Mouse (Mus musculus) right cerebral cortex, adult 18-20 months (tissue): ENCODE measurements around the gene 6030468B19Rik.
"Not testable (repeated sequence)": the region's sequence is repeated elsewhere in the genome, so short reads cannot be mapped to it uniquely, and the experiment has no call there.

ENCODE experiments used
- DNase-seq: peaks from one replicate; pipeline ENCODE4 v3.0.0; 2022; ENCODE audit warnings: mixed read lengths

Gene 6030468B19Rik

DNA sequence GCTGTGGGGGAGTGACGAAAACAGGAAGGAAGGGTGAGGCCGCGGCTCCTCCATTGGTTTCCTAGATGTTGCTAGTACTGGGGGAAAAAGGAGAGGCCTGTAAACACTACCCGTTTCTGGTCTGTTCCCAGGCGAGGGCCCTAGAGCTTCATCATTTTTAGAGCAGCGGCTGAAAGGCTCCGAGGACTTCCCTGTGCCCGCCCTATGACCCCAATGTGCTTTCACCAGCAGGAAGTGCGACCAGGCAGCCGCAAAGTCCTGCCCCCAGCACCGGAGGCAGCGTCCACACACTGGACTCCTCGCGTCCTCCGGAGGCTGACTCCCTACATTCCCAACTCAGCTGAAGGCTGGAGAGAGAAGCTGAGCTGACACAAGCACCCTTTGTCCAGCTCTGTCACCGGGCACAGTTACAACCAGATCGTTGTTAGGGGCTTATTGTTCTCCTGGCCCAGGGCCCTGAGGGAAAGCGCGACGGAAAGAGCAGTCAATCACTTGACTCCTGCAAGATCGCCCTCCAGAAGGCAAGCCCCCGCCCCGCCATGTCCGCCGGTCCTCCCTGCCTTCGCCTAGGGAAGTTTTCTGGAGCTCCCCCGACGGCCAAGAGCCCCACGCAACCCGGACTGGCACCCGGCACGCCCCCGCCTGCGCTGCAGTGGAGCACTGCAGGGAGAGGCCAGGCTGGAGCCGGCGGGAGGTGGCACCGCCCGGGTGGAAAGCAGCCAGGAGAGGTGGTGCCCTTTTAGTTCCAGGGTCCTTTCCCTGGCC is 17.8 kb upstream of the 6030468B19Rik start:
- DNase-seq = peak; percentile 48

DNA sequence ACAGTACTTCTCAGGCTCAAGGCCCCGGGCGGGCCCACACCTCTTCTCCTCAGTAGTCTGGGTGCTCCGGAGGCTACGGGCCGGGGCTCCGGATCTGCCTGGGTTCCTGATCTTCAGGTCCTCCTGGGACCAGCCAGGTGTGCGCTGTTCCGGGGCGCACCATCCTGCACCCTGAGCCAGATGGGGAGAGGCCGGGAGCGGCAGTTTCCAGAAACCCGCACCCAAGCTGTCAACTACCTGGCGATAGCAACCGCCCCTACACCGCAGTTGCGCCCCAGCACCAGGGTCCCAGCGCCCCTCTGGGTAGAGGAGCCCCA is 17.3 kb upstream of the 6030468B19Rik start:
- DNase-seq = no peak

DNA sequence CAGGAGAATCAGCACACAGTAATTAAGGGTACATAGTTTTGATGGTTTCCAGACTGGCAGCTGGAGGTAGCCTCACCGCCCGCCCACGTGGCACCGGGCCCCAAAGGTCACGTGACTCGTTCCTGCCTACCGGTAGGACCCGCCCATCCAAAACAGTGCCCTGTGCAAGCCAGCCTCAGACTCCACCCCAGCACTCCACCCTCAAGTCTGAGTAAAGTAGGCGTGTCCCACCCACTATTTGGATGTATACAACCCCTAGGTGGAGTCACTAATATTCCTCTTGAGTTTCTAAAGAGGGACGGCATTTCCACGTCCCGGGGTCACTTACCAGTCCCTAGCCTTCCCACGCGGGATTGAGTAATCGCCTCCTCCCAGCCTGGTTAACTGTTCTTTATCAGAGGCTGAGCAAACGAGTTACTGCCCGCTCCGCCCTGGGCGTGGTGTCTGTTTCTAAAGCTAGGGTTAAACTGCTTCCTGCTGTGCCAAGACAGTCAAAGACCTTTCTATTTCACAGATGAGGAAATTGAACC is 16.8 kb upstream of the 6030468B19Rik start:
- no peak for DNase-seq

DNA sequence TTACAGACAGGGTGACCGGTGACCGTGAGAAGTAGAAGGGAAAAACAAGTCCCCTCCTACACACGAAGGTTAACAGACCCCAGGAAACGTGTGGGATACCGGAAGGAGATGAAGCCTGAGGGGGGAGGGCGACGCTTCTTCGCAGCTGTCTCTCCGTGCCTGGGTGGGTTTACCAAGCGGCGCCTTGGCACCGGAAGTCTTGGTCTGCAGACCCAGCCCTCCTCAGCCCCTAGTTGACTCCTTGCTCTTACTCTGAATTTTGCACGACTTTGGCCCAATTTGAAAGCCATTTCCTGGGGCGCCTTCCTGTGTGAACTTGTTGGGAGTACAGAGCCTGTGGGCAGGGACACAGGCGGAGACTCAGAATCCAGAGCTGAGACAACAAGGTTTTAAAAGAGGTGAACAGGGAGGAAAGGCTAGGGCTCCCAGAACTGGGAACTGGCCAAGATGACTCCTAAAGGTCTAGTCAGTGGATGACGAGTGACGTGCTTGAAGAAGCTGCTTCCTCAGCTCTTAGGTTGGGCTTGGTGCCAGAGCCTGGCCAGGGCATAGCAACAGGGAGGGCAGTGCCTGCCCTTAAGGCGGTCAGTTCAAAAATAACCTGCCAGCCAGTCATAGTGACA is 16.1 kb upstream of the 6030468B19Rik start:
- DNase-seq = no peak

DNA sequence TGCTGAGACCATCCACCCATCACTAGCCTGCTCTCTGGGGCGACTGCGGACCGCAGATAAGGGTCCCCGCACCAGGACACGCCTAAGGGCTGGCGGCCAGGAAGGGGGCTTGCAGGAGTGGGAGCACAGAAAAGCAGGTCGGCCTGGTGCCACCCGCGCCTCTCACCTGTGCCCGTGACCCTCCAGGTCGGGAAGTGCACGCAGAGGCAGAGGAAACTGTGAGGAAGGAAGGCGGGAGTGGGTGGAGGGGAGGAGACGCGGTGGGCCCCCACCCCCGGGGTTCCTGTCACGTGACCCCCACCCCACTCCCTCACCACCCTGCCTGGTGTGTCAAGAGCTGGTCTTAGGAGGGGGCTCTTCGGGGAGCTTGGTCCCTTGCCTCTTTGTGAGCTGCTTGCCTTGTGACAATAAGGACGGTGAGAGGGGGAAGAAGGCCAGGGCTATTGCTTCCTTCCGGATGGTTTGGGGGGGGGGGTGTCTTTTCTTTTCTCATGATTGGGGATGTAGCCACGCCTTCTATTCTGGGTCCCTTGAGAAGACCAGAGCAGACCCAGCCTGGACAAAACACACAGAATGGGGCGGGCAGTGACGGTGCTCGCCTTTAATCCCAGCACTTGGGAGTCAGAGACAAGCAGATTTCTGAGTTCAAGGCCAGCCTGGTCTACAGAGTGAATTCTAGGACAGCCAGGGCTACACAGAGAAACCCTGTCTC is 15.3 kb upstream of the 6030468B19Rik start, which contains the start of the genes Tmc8 and Tmc6:
Gene Tmc8, plus strand, starts transcription at position 84 of the 712 bp plus-strand sequence.
Gene Tmc6, minus strand, starts transcription at position 206 of the 712 bp plus-strand sequence.
- DNase-seq = no peak

DNA sequence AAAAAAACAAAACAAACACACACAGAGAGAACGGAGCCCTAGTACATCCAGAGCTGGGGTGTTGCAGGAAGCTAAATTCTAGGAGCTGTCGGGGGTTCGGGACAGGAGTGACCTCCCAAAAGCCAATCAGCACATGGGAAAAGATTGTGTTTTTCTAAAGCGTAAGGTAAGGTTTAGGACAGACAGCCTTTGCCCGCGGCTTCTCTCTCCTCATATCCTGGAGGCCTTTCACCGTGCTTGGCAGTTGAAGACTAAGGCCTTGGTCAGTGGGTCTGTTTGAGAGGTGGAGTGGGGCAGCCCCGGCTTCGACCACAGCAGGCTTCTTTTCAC is 14.8 kb upstream of the 6030468B19Rik start:
- DNase-seq = no peak

DNA sequence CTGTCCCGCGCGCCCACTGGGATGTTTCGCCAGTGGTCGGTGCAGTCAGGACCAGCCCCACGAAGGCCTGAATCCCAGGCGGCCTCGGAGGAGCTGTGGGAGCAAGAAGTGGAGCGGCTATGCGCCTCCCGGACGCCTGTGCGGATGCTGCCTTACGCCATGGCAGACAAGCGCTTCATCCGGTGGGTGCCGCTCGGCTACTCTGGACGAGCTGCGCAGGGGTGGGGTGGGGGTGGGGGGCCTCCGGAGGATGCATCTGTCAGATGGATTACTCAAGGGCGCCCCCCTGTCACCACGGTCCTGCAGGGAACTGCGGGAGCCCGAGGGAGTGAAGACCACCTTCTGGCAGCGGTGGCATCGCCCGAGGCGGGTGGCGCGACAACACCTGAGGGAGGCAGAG is 14.4 kb upstream of the 6030468B19Rik start:
- DNase-seq = no peak

DNA sequence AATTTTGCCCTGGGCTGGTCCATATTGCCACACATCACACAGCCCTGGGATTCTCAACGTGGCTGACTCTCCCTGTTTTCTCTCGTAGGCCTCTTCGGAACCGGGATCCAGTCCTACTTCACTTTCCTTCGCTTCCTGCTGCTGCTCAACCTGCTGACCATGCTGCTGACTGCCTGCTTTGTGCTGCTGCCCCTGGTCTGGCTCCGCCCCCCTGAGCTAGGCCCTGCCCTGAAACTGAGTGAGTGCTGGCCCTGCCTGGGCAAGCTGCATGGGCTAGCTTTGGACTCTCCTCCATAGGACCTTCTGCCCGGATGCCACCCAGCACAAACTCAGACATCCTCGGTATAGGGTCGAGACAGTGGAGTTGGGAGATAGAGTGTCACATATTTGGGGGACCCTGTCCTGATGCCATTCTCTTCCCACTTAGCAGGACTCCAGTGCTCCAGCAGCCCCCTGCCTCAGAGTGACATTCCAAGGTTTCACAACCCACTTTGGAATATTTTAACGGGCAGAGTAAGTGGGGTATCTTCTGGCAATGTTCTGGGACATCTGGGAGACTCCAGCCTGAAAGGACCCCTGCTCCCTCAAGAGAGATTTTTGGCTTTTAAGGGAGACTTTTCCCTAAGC is 13.7 kb upstream of the 6030468B19Rik start:
- no peak for DNase-seq

DNA sequence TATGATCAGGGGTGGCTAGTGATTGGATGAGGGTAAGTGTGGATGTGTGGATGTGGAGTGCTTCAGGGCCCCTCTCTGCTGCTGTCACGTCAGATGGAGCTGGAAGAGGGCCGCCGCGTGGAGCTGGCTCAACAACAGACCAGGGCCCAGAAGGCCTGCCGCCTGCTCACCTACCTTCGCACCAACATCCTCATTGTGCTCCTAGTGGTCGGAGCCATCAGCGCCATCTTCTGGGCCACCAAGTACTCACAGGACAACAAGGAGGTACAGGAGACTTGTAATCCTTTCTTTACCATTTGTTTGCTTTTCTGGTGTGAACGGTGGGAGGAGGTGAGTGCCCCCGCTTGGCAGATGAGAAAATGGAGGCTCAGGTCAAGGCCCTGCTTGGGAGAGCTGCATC is 11.2 kb upstream of the 6030468B19Rik start:
- DNase-seq = no peak

DNA sequence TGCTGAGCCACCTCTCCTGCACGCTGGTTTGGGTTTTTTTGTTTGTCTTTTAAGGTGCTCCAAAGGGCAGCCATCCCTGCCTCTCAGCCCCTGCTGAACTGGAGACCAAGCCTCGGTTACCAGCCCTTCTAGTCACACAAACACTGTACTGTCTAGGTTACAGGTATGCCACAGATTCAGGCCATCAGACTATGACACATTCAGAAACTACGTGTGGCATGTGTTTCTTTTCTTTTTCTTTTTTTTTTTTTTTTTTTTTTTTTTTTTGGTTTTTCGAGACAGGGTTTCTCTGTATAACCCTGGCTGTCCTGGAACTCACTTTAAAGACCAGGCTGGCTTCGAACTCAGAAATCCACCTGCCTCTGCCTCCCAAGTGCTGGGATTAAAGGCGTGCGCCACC is 9.0 kb upstream of the 6030468B19Rik start:
- DNase-seq = not testable (repeated sequence)

DNA sequence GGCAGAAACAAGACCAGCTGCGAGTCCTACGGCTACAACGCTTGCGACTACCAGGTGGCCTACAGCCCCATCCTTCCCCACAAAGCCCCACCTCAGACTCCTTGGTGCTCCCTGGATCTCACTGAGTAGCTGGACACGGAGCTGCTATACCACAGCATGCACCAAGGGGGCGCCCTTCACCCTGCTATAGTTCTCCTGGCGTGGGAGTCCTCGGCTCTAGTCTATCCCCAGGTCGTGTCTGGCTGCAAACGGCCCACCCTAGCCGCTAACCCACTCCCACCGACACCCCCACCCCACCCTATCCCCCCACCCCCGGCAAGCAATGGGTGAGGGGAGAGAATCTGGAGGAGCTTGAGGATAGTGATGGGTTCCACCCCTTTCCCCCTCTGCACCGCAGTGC is 7.2 kb upstream of the 6030468B19Rik start:
- DNase-seq = peak; percentile 57

DNA sequence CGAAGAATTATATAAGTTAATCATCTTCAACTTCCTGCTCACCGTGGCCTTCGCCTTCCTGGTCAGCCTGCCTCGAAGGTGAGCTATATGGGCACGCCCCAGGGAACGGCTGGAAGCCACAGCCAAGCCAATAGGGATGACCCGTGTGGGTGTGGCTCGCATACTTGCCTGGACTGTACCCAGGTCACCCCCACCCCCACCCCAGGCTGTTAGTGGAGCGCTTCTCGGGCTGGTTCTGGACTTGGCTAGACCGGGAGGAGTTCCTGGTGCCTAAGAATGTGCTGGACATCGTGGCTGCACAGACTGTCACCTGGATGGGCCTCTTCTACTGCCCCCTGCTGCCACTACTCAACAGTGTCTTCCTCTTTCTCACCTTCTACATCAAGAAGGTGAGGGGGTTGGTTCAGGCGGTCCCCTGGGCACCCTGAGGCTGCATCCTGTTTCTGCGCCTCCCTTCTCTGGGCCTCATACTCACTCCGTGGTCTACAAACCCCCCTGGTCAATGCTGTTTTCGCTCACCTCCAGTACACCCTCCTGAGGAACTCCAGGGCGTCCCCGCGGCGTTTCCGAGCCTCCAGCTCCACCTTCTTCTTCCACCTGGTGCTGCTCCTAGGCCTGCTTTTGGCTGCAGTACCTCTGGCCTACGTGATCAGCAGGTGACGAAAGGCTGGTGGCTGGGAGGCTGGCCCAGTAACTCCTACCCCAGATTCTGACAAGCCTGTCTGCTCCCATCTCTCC is 6.6 kb upstream of the 6030468B19Rik start:
- no peak for DNase-seq

DNA sequence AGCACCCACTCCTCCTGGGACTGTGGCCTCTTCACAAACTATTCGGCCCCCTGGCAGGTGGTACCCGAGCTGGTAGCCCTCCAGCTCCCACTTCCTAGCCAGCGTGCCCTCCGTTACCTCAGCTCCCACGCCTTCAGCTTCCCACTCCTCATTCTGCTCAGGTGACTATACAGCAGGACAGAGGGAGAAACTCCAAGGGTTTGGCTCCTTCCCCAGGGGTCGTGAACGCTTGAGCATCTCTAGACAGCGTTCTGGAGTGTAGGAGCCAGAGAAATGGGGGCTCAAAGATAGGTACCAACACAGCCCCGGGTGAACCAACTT is 6.1 kb upstream of the 6030468B19Rik start:
- no peak for DNase-seq

DNA sequence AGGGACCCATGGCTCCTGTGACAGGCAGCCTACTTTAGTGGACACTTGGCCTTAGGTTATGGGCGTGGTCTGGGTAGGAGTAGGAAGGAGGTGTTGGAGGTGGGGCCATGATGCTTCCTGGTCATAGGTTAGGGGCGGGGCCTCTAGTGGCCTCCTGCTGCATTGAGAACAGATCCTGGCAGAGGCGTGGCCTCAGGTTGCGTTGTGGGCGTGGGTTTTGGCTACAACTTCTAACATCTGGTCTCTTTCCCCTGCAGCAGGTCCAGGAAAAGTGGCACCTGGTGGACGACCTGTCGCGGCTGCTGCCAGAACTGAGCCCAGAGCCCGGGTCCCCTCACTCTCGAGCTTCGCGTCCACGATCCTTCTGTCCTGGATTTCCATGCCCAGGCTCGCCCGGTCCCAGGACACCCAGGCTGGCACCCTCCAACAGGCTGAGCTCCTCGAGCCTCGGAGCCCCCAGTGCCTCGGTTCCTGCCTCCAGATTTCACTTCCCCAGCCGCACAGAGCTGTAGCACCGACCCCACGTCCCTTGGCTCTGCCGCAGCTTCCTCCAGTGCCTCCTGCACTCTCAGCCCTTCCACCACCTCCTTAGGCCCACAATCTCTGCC is 5.1 kb upstream of the 6030468B19Rik start:
- DNase-seq = no peak

DNA sequence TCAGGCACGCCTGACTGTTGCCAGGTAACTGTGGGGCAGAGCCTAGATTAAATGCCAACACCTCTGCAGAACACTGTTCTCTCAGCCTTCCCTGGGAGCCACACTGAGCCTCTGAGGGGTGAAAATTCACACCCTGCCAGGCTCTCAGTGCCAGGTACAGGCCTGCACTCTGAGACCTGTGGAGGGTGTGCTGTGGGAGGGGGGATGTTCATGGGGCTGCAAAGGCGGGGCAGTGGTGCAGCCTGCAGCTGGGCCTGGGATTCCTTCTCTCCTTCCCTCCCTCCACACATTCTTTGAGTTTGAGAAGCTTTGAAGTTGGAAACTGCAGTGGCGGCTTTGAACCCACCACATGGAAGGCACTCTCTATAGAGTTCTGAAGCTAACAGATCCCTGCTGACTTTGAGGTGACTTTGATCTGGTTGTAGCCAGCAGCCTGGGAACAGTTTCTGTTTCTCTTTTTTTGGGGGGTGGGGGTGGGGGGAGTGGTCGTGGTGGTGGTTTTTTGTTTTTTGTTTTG is 3.4 kb upstream of the 6030468B19Rik start:
- DNase-seq = no peak

DNA sequence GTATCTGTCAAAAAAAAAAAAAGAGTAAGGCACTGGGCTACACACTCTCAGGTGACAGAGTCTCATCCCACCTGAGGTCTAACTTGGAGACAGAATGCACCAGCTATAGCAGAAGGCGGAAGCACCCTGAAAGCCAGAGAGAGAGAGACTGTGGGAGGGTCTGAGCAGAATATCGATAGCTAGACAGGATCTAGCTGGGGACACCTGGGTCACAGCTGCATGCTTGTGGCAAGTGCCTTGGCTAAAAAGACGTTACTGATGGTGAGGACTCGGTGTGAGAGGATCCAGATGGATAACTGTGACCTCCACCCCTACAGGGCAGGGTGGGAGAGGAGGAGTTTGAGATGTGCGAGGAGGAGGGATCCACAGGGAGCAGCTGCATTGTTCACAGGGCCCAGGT is 506 bp upstream of the 6030468B19Rik start:
- DNase-seq = no peak

DNA sequence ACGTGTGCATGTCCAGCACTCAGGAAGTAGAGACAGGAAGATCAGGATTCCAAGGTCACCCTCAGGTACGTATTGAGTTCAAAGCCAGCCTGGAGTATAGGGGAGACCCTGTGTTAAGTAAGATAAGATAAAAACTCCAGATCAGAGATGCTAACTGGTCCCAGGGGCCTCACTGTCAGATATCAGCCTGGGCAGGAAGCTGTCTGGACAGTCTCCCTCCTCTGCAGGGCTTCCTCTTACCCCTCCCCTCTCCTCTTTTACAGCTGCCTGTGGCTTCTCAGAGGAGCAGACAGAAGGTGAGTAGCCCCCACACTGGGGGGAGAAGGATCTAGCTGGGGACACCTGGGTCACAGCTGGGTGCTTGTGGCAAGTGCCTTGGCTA is 691 bp downstream of the 6030468B19Rik start:
- no peak for DNase-seq

DNA sequence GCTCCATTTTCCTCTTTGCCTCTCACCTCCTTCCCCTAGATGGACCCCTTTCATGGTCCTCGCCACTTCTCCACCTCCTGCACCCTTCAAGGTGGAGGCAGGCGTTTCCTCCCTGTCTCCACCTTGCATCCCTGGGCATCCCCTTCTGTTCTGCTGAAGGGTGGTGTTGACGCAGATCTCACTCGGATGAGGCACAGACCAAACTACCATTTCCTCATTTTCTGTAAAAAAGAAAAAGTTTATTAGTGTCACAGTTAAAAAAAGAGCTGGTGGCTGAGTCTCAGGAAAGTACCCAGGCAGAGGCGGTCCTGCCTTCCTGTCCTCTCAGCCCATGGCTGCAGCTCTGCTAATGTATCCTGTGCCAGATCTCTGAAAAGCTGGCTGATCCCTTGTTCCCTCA is 1.7 kb downstream of the 6030468B19Rik start:
- DNase-seq = no peak

DNA sequence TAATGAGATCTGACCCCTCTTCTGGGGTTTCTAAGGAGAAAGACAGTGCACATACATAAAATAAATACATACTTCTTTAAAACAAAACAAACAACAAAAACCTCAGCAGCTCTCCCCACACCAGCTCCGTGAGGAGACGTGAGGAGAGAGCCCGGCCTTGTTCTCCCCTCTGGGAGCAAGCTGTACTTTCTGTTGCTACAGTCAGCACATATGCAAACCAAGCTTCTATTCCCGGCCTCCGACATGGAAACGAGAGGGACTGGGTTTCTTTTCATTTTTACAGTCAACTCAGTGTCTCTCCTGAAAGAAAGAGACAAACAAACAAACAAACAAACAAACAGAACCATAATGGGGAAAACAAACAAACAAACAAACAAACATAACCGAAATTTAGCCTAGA is 2.6 kb downstream of the 6030468B19Rik start:
- no peak for DNase-seq

DNA sequence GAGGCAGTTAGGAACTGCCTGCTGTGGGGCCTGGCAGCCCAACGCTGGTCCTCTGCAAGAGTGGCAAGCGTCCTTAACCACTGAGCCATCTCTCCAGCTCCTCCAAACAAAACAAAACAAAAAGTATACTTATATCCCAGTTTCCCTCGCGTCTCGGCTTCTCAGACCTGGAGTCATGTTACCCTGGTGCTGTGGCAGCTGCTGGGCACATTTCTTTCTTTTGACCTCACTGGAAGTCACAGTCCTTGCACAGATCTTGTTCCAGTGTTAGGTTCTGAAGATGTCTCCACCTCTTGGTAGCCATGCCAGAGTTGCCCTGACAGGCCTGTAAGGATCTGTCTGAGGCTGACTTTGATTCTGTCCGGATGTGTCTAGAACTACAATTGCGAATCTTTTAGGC is 4.2 kb downstream of the 6030468B19Rik start:
- no peak for DNase-seq

DNA sequence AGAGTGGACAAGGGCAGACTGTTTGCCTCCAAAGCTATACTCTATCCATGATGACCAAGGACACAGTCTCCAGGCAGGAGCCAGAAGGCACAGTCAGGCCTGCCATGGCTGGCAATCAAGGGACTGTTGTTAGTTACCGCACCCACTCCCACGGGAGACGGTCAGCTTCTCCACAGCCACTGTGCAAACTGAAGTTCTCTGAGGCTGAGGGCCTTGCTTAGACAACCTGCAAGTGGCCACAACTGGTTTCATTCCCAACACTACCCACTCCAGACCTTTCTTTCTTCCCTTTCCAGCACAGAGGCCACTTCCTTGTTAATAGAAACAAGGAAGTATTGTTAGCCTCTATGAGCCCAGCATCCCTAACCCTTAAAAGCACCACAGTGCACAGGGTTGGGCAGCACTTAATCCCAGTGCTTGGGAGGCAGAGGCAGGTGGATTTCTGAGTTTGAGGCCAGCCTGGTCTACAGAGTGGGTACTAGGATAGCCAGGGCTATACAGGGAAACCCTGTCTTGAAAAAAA is 5.8 kb downstream of the 6030468B19Rik start:
- no peak for DNase-seq

DNA sequence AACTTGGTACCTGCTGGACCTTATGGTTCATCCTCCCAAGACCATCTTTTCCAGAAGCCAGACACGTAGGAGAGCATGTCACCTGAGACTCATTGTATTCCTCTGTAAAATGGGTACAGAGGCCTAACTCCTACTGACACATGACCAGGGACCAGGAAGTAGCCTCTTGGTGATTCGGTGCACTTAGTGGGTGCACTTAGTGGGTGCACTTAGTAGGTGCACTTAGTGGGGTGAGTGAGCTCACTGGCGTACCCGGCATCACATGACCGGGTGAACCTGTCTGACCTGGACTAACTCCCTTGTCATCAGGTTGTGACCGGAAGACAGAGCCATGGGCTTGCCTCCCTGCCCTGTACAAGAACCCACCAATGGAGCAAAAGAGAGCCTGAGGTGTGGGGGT is 9.3 kb downstream of the 6030468B19Rik start:
- DNase-seq = no peak
